ENCODE assay signal across 25 mouse cellular contexts in the genomic region with DNA sequence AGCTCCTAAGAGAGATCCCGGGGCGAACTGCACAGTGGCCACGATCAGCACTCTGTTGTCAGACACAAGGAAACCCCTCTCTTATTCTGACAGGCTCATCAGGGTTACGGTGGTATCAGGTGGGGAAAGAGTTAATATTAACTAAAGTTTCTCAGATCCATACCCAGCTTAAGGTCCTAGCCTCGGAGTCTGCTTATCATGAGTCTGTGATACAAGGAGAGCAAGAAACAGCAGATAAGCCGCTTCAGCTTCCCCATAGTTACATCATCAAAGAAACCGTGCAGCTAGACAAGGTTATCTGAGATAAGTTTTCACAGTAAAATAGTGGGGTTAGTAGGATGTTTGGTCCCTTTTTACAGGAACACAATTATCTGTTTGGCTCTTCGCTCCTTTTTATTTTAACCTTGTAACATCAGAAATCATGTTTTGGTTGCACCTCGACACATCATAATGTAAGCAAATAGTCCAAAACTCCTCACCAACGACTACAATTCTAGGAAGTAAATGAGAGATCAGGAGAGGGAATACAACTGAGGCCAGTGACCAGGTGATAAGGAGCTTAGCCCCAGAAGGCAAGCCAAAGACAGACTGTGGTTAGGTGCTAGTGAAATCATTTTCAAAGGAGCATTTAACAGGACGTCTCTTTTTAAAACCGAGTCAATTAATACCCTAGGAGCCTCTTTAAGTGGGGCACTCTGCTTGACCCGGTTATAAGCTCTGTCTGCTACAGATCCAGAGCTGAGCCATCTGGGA. TPM values are rescaled to one million over a fixed set of nuclear protein-coding genes. Genes with fewer than 3 reads are reported as not detected.
DNase-seq lines count a peak whose midpoint lies in the region; ATAC-seq and TF ChIP-seq lines count a peak whose summit lies in the region.
"Had no signal": no experiment of that assay in that cellular context is flagged by ENCODE, and none has a peak within 500 bp of the region (broad histone marks: within the 10 kb centered on the region; RNA-seq: fewer than 3 reads in every experiment).

No protein-coding gene starts in this region.

- no peak overlapping the region for H3K9ac ChIP-seq in heart, embryonic 15.5 days
- no peak overlapping the region for H3K9ac ChIP-seq in intestine, embryonic 14.5 days (ENCODE audit: low read length)
- H3K9ac ChIP-seq in liver, embryonic 14.5 days (replicated peaks): peak overlapping the region; percentile 18; the same call in 1 of the 2 replicates
- peak overlapping the region; percentile 32; the same call in 1 of the 2 replicates for H3K9ac ChIP-seq in stomach, embryonic 16.5 days (ENCODE audit: low read length)
- H3K9ac ChIP-seq in hindbrain, embryonic 11.5 days (ENCODE audit: low read depth, low read length): no peak overlapping the region
- H3K9ac ChIP-seq: embryonic facial prominence, embryonic 13.5 days; hindbrain, embryonic 13.5 days; limb, embryonic 12.5 days; lung, embryonic 15.5 days; midbrain, embryonic 13.5 days had no signal

- peaks cover 5% of the 10 kb centered on the region; the same call in 1 of the 2 replicates for H3K27me3 ChIP-seq in heart, embryonic 15.5 days
- no peaks in the 10 kb centered on the region for H3K27me3 ChIP-seq in intestine, embryonic 14.5 days (replicated peaks; ENCODE audit: control insufficient read depth, insufficient read depth, low read length)
- no peaks in the 10 kb centered on the region for H3K27me3 ChIP-seq in liver, embryonic 14.5 days (ENCODE audit: control insufficient read depth, insufficient read depth, low read length)
- H3K27me3 ChIP-seq in stomach, embryonic 16.5 days (ENCODE audit: control insufficient read depth, insufficient read depth, low read length): no peaks in the 10 kb centered on the region
- no peaks in the 10 kb centered on the region for H3K27me3 ChIP-seq in hindbrain, embryonic 11.5 days (ENCODE audit: control insufficient read depth, insufficient read depth, low read length)
- H3K27me3 ChIP-seq: embryonic facial prominence, embryonic 13.5 days; hindbrain, embryonic 13.5 days; limb, embryonic 12.5 days; lung, embryonic 15.5 days; midbrain, embryonic 13.5 days had no signal

- ATAC-seq in heart, embryonic 15.5 days (replicated peaks; ENCODE audit: insufficient number of reproducible peaks, insufficient read depth, low FRiP score, low read depth): no peak
- peak; percentile 54; the same call in 1 of the 2 replicates for ATAC-seq in intestine, embryonic 14.5 days (replicated peaks; ENCODE audit: low FRiP score, low TSS enrichment, low read depth)
- ATAC-seq in liver, embryonic 14.5 days (ENCODE audit: insufficient read depth): peak; percentile 86
- ATAC-seq in stomach, embryonic 16.5 days (ENCODE audit: insufficient read depth, low FRiP score): no peak
- no peak for ATAC-seq in hindbrain, embryonic 11.5 days (ENCODE audit: low FRiP score)
- ATAC-seq: midbrain, embryonic 13.5 days had no signal

- DNase-seq in heart, adult 11 months: no peak
- no peak for DNase-seq in intestine, embryonic 14.5 days (ENCODE audit: low spot score)
- DNase-seq in liver, embryonic 14.5 days (ENCODE audit: low read depth in 3 of 3, low spot score in 3 of 3): peak; percentile 27 to 50 (median 38)
- DNase-seq in embryo, embryonic 11 days: no peak
- no peak for DNase-seq in hindbrain, embryonic 11.5 days (ENCODE audit: low spot score)
- DNase-seq in urinary bladder, adult 18-20 months (ENCODE audit: low spot score in 2 of 2): no peak
- DNase-seq: adrenal gland, adult 2 months; cerebellum, adult 11 months; gastrocnemius, postnatal 10 days; heart, adult 2 months; kidney, adult 11 months; kidney, postnatal 10 days; right cerebral cortex, postnatal 4 days had no signal

- H3K4me1 ChIP-seq in heart, embryonic 15.5 days (replicated peaks): peaks cover 4% of the 10 kb centered on the region; the same call in 1 of the 2 replicates
- peaks cover 8% of the 10 kb centered on the region; the same call in 1 of the 2 replicates for H3K4me1 ChIP-seq in intestine, embryonic 14.5 days (replicated peaks; ENCODE audit: control insufficient read depth, insufficient read depth, low read length)
- peaks cover 28 to 43% of the 10 kb centered on the region in 2 experiments for H3K4me1 ChIP-seq in liver, embryonic 14.5 days (replicated peaks; ENCODE audit: control insufficient read depth in 2 of 2, insufficient read depth in 2 of 2, low read length in 1 of 2)
- peaks cover 11% of the 10 kb centered on the region for H3K4me1 ChIP-seq in stomach, embryonic 16.5 days (ENCODE audit: control insufficient read depth, insufficient read depth, low read length)
- H3K4me1 ChIP-seq in hindbrain, embryonic 11.5 days (replicated peaks; ENCODE audit: control insufficient read depth, insufficient read depth, low read length): no peaks in the 10 kb centered on the region
- H3K4me1 ChIP-seq: limb, embryonic 12.5 days; midbrain, embryonic 13.5 days had no signal

- H3K27ac ChIP-seq in heart, embryonic 15.5 days: no peak overlapping the region
- H3K27ac ChIP-seq in intestine, embryonic 14.5 days (ENCODE audit: low read depth): peak overlapping the region; percentile 34; the same call in 1 of the 2 replicates
- H3K27ac ChIP-seq in liver, embryonic 14.5 days: peak overlapping the region; percentile 46
- H3K27ac ChIP-seq in stomach, embryonic 16.5 days (ENCODE audit: low read length): peak overlapping the region; percentile 56
- H3K27ac ChIP-seq in hindbrain, embryonic 11.5 days (ENCODE audit: low read depth, low read length): no peak overlapping the region
- H3K27ac ChIP-seq: embryonic facial prominence, embryonic 13.5 days; heart, adult 2 months; hindbrain, embryonic 13.5 days; layer of hippocampus, adult 2 months; left cerebral cortex, adult 2 months; limb, embryonic 12.5 days; lung, embryonic 15.5 days; macrophage; midbrain, embryonic 13.5 days had no signal

- no peak overlapping the region for H3K4me3 ChIP-seq in heart, embryonic 15.5 days
- H3K4me3 ChIP-seq in intestine, embryonic 14.5 days (ENCODE audit: low read depth, low read length): no peak overlapping the region
- peak overlapping the region in 1 of 2 experiments; percentile 24; a peak in 1 of 4 replicates for H3K4me3 ChIP-seq in liver, embryonic 14.5 days (ENCODE audit: insufficient read depth in 1 of 2, low read depth in 2 of 2, low read length in 2 of 2)
- peak overlapping the region; percentile 24 for H3K4me3 ChIP-seq in stomach, embryonic 16.5 days (replicated peaks; ENCODE audit: low read length)
- H3K4me3 ChIP-seq in hindbrain, embryonic 11.5 days (ENCODE audit: low read depth, low read length): no peak overlapping the region
- H3K4me3 ChIP-seq: embryonic facial prominence, embryonic 13.5 days; heart, adult 2 months; hindbrain, embryonic 13.5 days; layer of hippocampus, adult 2 months; left cerebral cortex, adult 2 months; limb, embryonic 12.5 days; lung, embryonic 15.5 days; midbrain, embryonic 13.5 days had no signal

- H3K4me2 ChIP-seq in heart, embryonic 15.5 days: 0 out of 2 replicates have a peak overlapping the region, but pooled peaks have one; percentile 3
- H3K4me2 ChIP-seq in intestine, embryonic 14.5 days (ENCODE audit: low read length): no peak overlapping the region
- peak overlapping the region; percentile 56 for H3K4me2 ChIP-seq in liver, embryonic 14.5 days (ENCODE audit: low read depth)
- peak overlapping the region; percentile 42 for H3K4me2 ChIP-seq in stomach, embryonic 16.5 days (ENCODE audit: low read depth, low read length)
- no peak overlapping the region for H3K4me2 ChIP-seq in hindbrain, embryonic 11.5 days (replicated peaks; ENCODE audit: low read depth, low read length)
- H3K4me2 ChIP-seq: embryonic facial prominence, embryonic 13.5 days; hindbrain, embryonic 13.5 days; limb, embryonic 12.5 days; lung, embryonic 15.5 days; midbrain, embryonic 13.5 days had no signal

- TF ChIP-seq EP300 in liver, embryonic 14.5 days (IDR thresholded peaks at IDR 0.05; ENCODE audit: low read depth): peak; percentile 72

- TF ChIP-seq CTCF in liver, embryonic 14.5 days (IDR thresholded peaks at IDR 0.05; ENCODE audit: low read depth): no peak

- 23% methylated on average over 13 of the region's 13 CpGs for WGBS in heart, embryonic 15.5 days
- 56% methylated on average over 13 of the region's 13 CpGs for WGBS in intestine, embryonic 14.5 days
- 24% methylated on average over 13 of the region's 13 CpGs for WGBS in liver, embryonic 14.5 days (ENCODE audit: insufficient replicate concordance)
- 42% methylated on average over 13 of the region's 13 CpGs for WGBS in stomach, embryonic 16.5 days
- 83% methylated on average over 13 of the region's 13 CpGs for WGBS in hindbrain, embryonic 11.5 days

- no peaks in the 10 kb centered on the region for H3K36me3 ChIP-seq in heart, embryonic 15.5 days
- no peaks in the 10 kb centered on the region for H3K36me3 ChIP-seq in intestine, embryonic 14.5 days (ENCODE audit: control insufficient read depth, insufficient read depth, low read length)
- no peaks in the 10 kb centered on the region for H3K36me3 ChIP-seq in liver, embryonic 14.5 days (replicated peaks; ENCODE audit: control insufficient read depth, insufficient read depth, low read depth)
- no peaks in the 10 kb centered on the region for H3K36me3 ChIP-seq in stomach, embryonic 16.5 days (ENCODE audit: control insufficient read depth, insufficient read depth, low read length)
- H3K36me3 ChIP-seq in hindbrain, embryonic 11.5 days (ENCODE audit: control insufficient read depth, insufficient read depth, low read length): no peaks in the 10 kb centered on the region
- H3K36me3 ChIP-seq: embryonic facial prominence, embryonic 13.5 days; hindbrain, embryonic 13.5 days; limb, embryonic 12.5 days; lung, embryonic 15.5 days; midbrain, embryonic 13.5 days had no signal

- no peaks in the 10 kb centered on the region for H3K9me3 ChIP-seq in heart, embryonic 15.5 days (replicated peaks)
- H3K9me3 ChIP-seq in intestine, embryonic 14.5 days (ENCODE audit: control insufficient read depth, low read length): no peaks in the 10 kb centered on the region
- H3K9me3 ChIP-seq in liver, embryonic 14.5 days (ENCODE audit: control insufficient read depth, low read length): no peaks in the 10 kb centered on the region
- no peaks in the 10 kb centered on the region for H3K9me3 ChIP-seq in stomach, embryonic 16.5 days (replicated peaks; ENCODE audit: control insufficient read depth, low read length)
- H3K9me3 ChIP-seq in hindbrain, embryonic 11.5 days (ENCODE audit: control insufficient read depth, low read length): no peaks in the 10 kb centered on the region
- H3K9me3 ChIP-seq: embryonic facial prominence, embryonic 13.5 days; hindbrain, embryonic 13.5 days; limb, embryonic 12.5 days; lung, embryonic 15.5 days; midbrain, embryonic 13.5 days had no signal

RNA-seq across cellular contexts. Expression of a gene that starts 4.2 kb away (rescaled TPM):
- polyA plus RNA-seq in heart, embryonic 15.5 days (2015; fragmentation: Nextera tagmentation; extraction: Ambion mirVana): 0.33 and 1.7 TPM in 2 replicates
- 11.2 TPM in 2 replicates for polyA plus RNA-seq in intestine, embryonic 14.5 days (2014; fragmentation: Nextera tagmentation; extraction: Ambion mirVana)
- polyA plus RNA-seq in liver, embryonic 14.5 days (2012; rRNA removed): 0.04 and 0.10 TPM in 2 replicates
- 0.08 and 0.27 TPM in 2 replicates for polyA plus RNA-seq in liver, embryonic 14.5 days (2014; fragmentation: Nextera tagmentation; extraction: Ambion mirVana)
- polyA plus RNA-seq in stomach, embryonic 16.5 days (2015; fragmentation: Nextera tagmentation; extraction: Ambion mirVana): 39.1 and 52.8 TPM in 2 replicates
- polyA plus RNA-seq in hindbrain, embryonic 11.5 days (2014; fragmentation: Nextera tagmentation; extraction: Ambion mirVana): not detected in 2 replicates
- polyA plus RNA-seq: forebrain, embryonic 11.5 days; neural tube, embryonic 14.5 days had no signal

Comparison
In these comparisons a context has a peak if more than half of its experiments do, and no peak if none do; other contexts are left out.
1. ATAC-seq: peak in intestine, embryonic 14.5 days (single experiment) and liver, embryonic 14.5 days (single experiment); none in heart, embryonic 15.5 days (single experiment), stomach, embryonic 16.5 days (single experiment) and hindbrain, embryonic 11.5 days (single experiment).
2. H3K27ac ChIP-seq: peak in intestine, embryonic 14.5 days (single experiment), liver, embryonic 14.5 days (single experiment) and stomach, embryonic 16.5 days (single experiment); none in heart, embryonic 15.5 days (single experiment) and hindbrain, embryonic 11.5 days (single experiment).
3. H3K4me2 ChIP-seq: peak in heart, embryonic 15.5 days (single experiment), liver, embryonic 14.5 days (single experiment) and stomach, embryonic 16.5 days (single experiment); none in intestine, embryonic 14.5 days (single experiment) and hindbrain, embryonic 11.5 days (single experiment).
4. H3K9ac ChIP-seq: peak in liver, embryonic 14.5 days (single experiment) and stomach, embryonic 16.5 days (single experiment); none in heart, embryonic 15.5 days (single experiment), intestine, embryonic 14.5 days (single experiment) and hindbrain, embryonic 11.5 days (single experiment).
5. DNase-seq: peak in liver, embryonic 14.5 days (3 of 3); none in heart, adult 11 months (single experiment), intestine, embryonic 14.5 days (single experiment), embryo, embryonic 11 days (single experiment), hindbrain, embryonic 11.5 days (single experiment) and urinary bladder, adult 18-20 months (0 of 2).